Mouse (Mus musculus): ENCODE measurements around the gene Eef1akmt4. TPM values are rescaled to one million over a fixed set of nuclear protein-coding genes. Genes with fewer than 3 reads are reported as not detected.

Eef1akmt4 gene
- polyA plus RNA-seq, 1 experiment: 7.2 TPM

GRCm38 (mm10) chr16:20619541-20620398 is 8.4 kb downstream of the Eef1akmt4 start:
- Histone ChIP-seq H3K36me3 (ENCODE audit: control insufficient read depth, insufficient read depth, low read length) (peaks cover 3% of the 10 kb centered on the region), H3K27me3 (ENCODE audit: control insufficient read depth, insufficient read depth, low read length) (peaks cover 16% of the 10 kb centered on the region), H3K27ac (ENCODE audit: insufficient read depth, low read depth, low read length) (no peak overlapping the region), H3K4me1 (ENCODE audit: control insufficient read depth, insufficient read depth, insufficient read length, low read length) (peaks cover 24% of the 10 kb centered on the region), H3K4me3 (ENCODE audit: low read depth, low read length) (peak overlapping the region; percentile 95)
- TF ChIP-seq POLR2A (IDR thresholded peaks at IDR 0.05; ENCODE audit: low read depth, low read length) (no peak), CTCF (IDR thresholded peaks at IDR 0.05; ENCODE audit: extremely low read depth, insufficient read length, insufficient replicate concordance, low read depth, low read length) (no peak)
- WGBS: 5% methylated on average over 82 of the region's 83 CpGs

GRCm38 (mm10) chr16:20620399-20620735 is 9.0 kb downstream of the Eef1akmt4 start:
- H3K27me3 ChIP-seq (ENCODE audit: control insufficient read depth, insufficient read depth, low read length): peaks cover 16% of the 10 kb centered on the region
- peaks cover 24% of the 10 kb centered on the region for H3K4me1 ChIP-seq (ENCODE audit: control insufficient read depth, insufficient read depth, insufficient read length, low read length)
- WGBS: 1% methylated on average over 9 of the region's 9 CpGs
- TF ChIP-seq POLR2A (IDR thresholded peaks at IDR 0.05; ENCODE audit: low read depth, low read length) (no peak), CTCF (IDR thresholded peaks at IDR 0.05; ENCODE audit: extremely low read depth, insufficient read length, insufficient replicate concordance, low read depth, low read length) (no peak)
- peaks cover 3% of the 10 kb centered on the region for H3K36me3 ChIP-seq (ENCODE audit: control insufficient read depth, insufficient read depth, low read length)
- H3K27ac ChIP-seq (ENCODE audit: insufficient read depth, low read depth, low read length): no peak overlapping the region
- H3K4me3 ChIP-seq (ENCODE audit: low read depth, low read length): peak overlapping the region; percentile 95

- H3K27me3 ChIP-seq (ENCODE audit: control insufficient read depth, insufficient read depth, low read length): peaks cover 16% of the 10 kb centered on the region
- peak overlapping the region; percentile 95 for H3K4me3 ChIP-seq (ENCODE audit: low read depth, low read length)
- H3K36me3 ChIP-seq (ENCODE audit: control insufficient read depth, insufficient read depth, low read length): peaks cover 3% of the 10 kb centered on the region
- under 1% methylated on average over 32 of the region's 32 CpGs for WGBS
- no peak for TF ChIP-seq CTCF (IDR thresholded peaks at IDR 0.05; ENCODE audit: extremely low read depth, insufficient read length, insufficient replicate concordance, low read depth, low read length)
- TF ChIP-seq POLR2A (IDR thresholded peaks at IDR 0.05; ENCODE audit: low read depth, low read length): no peak
- no peak overlapping the region for H3K27ac ChIP-seq (ENCODE audit: insufficient read depth, low read depth, low read length)
- peaks cover 24% of the 10 kb centered on the region for H3K4me1 ChIP-seq (ENCODE audit: control insufficient read depth, insufficient read depth, insufficient read length, low read length)
Observed at GRCm38 (mm10) chr16:20620751-20621190, 9.4 kb downstream of the Eef1akmt4 start.

- H3K27ac ChIP-seq (ENCODE audit: insufficient read depth, low read depth, low read length): no peak within 1 kb of the TSS
- H3K4me1 ChIP-seq (ENCODE audit: control insufficient read depth, insufficient read depth, insufficient read length, low read length): peaks cover 24% of the 10 kb centered on the region
- WGBS: 2% methylated on average over 78 of the region's 92 CpGs
- peak within 1 kb of the TSS; percentile 95 for H3K4me3 ChIP-seq (ENCODE audit: low read depth, low read length)
- TF ChIP-seq CTCF (IDR thresholded peaks at IDR 0.05; ENCODE audit: extremely low read depth, insufficient read length, insufficient replicate concordance, low read depth, low read length): no peak
- TF ChIP-seq POLR2A (IDR thresholded peaks at IDR 0.05; ENCODE audit: low read depth, low read length): no peak
- H3K27me3 ChIP-seq (ENCODE audit: control insufficient read depth, insufficient read depth, low read length): peaks cover 18% of the 10 kb centered on the region
- peaks cover 3% of the 10 kb centered on the region for H3K36me3 ChIP-seq (ENCODE audit: control insufficient read depth, insufficient read depth, low read length)
Observed at GRCm38 (mm10) chr16:20621191-20621990, 10.0 kb downstream of the Eef1akmt4 start, which contains the start of gene Camk2n2. Gene Camk2n2, minus strand, starts transcription at chr16:20621287.

GRCm38 (mm10) chr16:20621991-20622685 is 10.7 kb downstream of the Eef1akmt4 start:
- H3K4me3 ChIP-seq (ENCODE audit: low read depth, low read length): peak overlapping the region; percentile 95
- WGBS: under 1% methylated on average over 35 of the region's 37 CpGs
- TF ChIP-seq CTCF (IDR thresholded peaks at IDR 0.05; ENCODE audit: extremely low read depth, insufficient read length, insufficient replicate concordance, low read depth, low read length) (no peak), POLR2A (IDR thresholded peaks at IDR 0.05; ENCODE audit: low read depth, low read length) (no peak)
- H3K27me3 ChIP-seq (ENCODE audit: control insufficient read depth, insufficient read depth, low read length): peaks cover 18% of the 10 kb centered on the region
- H3K36me3 ChIP-seq (ENCODE audit: control insufficient read depth, insufficient read depth, low read length): peaks cover 3% of the 10 kb centered on the region
- no peak overlapping the region for H3K27ac ChIP-seq (ENCODE audit: insufficient read depth, low read depth, low read length)
- H3K4me1 ChIP-seq (ENCODE audit: control insufficient read depth, insufficient read depth, insufficient read length, low read length): peaks cover 24% of the 10 kb centered on the region

GRCm38 (mm10) chr16:20623211-20623610 is 11.8 kb downstream of the Eef1akmt4 start:
- Histone ChIP-seq H3K4me1 (ENCODE audit: control insufficient read depth, insufficient read depth, insufficient read length, low read length) (peaks cover 24% of the 10 kb centered on the region), H3K27me3 (ENCODE audit: control insufficient read depth, insufficient read depth, low read length) (peaks cover 18% of the 10 kb centered on the region), H3K4me3 (ENCODE audit: low read depth, low read length) (no peak overlapping the region), H3K27ac (ENCODE audit: insufficient read depth, low read depth, low read length) (no peak overlapping the region), H3K36me3 (ENCODE audit: control insufficient read depth, insufficient read depth, low read length) (no peaks in the 10 kb centered on the region; the same call in 1 of the 2 replicates)
- TF ChIP-seq POLR2A (IDR thresholded peaks at IDR 0.05; ENCODE audit: low read depth, low read length): no peak
- TF ChIP-seq CTCF (IDR thresholded peaks at IDR 0.05; ENCODE audit: extremely low read depth, insufficient read length, insufficient replicate concordance, low read depth, low read length): no peak
- 26% methylated on average over 2 of the region's 2 CpGs for whole genome bisulfite sequencing

Measured in small intestine, adult 2 months (tissue).